Mouse (Mus musculus): ENCODE results near the gene Ankrd40.

Gene Ankrd40

GRCm38 (mm10) chr11:94323271-94323925 lies 4.4 kb upstream of the Ankrd40 start:
- no peak for DNase-seq

GRCm38 (mm10) chr11:94324618-94325017 lies 3.2 kb upstream of the Ankrd40 start:
- DNase-seq, result no peak

GRCm38 (mm10) chr11:94326961-94327411 lies 815 bp upstream of the Ankrd40 start:
- DNase-seq, result no peak

- no peak for DNase-seq
Observed at GRCm38 (mm10) chr11:94328644-94329025, 834 bp downstream of the Ankrd40 start.

DNA sequence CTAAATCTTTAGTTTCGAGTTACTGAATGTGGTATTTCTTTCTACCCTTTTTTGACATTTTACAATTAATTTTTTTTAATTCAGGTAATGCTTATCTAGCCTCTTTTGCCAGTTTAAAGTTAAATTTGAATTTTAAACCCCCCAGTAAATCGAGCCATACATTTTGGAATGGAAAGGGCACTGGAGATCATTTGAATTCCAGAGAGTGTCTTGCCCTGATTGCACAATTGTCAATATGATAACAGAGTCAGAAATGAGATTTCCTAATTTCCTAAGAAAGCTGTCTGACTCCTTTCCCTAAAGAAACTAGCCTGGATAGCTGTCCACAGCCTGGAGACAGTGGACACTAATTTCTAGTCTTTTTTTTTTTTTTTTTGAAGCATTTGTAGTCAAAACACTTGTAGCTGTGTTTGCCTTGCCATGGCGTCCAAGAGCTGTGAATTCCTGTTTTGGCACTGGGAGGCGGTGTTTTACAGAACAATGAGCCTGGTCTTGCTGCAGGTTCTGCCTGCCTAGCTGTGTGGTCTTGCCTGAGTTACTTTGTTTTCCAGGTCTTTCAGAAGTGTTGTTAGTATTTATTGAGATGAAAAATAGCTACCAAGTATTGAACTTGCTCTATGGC lies 1.6 kb downstream of the Ankrd40 start:
- DNase-seq, result peak in 1 of 2 experiments; percentile 26

DNA sequence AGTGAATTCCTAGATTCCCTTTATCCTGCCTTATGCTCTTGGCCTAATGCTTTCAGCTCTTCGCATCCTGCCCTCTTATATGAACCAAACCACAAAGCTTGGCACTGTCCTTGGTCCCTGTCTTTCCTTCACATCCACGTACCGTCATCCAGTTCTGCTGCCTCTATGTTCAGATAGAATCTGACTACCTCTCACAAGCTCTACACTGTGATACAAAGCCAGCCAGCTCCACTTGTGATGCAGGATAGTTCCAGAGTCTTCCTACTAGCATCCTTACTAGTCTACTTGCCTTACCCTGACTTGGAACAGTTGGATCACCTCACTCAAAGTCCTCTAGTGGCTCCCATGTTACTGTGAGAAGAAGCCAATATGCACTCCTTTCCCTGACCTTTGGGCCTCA lies 2.4 kb downstream of the Ankrd40 start:
- DNase-seq, result no peak

- DNase-seq, result no peak
Observed at GRCm38 (mm10) chr11:94332726-94333125, 4.9 kb downstream of the Ankrd40 start.

- DNase-seq, result no peak
Observed at GRCm38 (mm10) chr11:94334386-94334968, 6.7 kb downstream of the Ankrd40 start.

DNA sequence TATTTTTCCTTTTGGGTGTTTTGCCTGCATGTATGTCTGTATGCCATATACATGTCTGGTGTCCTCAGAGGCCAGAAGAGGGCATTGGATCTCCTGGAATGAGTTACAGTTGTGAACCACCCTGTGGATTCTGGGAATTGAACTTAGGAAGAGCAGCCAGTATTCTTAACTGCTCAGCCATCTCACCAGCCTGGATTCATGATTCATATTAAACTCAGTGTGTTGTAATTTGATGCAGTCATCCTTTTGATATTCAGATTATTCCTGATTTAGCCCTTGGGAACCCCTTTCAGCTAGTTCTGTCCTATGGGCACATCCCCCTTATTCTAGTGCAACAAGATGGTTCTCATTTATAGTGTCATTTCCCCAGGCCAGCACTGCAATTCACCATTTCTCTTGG lies 8.8 kb downstream of the Ankrd40 start:
- no peak for DNase-seq

- no peak for DNase-seq
Observed at GRCm38 (mm10) chr11:94338347-94338746, 10.5 kb downstream of the Ankrd40 start.

DNA sequence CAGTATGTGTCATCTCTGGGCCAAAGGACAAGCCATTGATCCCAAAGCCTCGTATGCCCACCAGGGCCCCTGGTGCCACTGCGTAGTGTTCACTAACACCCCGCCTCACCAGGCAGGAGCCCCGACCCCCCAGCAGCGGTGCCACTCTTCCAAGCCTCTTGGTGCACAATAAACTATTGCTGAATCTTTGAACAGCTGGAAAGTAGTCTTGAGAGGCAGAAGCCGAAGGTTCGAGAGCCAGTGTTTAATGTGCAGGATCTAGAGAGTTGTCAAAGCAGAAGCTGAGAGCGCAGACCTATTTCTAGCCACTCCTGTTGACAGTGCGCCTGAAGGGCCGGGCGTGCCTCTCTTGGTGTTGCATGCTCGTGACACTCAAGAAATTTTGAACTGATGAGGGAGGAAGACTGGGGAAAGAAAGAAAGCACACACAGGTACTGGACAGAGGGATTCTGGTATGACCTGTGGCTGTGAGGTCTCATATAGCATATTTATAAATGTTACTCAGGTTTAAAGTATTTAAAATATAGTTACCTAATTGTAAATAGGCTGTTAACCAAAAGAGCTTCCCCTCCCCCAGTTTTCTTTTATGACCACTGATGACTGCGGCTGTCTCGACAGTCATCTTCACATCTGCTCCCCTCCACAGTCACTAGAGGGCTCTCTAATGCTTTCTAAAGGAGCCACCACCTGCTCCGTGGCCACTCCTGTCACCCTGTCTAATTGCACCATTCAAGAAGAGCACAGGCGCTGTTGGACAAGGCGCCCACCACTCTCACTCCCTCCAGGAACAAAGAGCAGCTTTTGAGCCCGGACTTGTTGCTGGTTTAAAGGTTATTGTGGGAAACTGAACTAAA lies 12.2 kb downstream of the Ankrd40 start:
- DNase-seq, result peak; percentile 51 to 53

DNA sequence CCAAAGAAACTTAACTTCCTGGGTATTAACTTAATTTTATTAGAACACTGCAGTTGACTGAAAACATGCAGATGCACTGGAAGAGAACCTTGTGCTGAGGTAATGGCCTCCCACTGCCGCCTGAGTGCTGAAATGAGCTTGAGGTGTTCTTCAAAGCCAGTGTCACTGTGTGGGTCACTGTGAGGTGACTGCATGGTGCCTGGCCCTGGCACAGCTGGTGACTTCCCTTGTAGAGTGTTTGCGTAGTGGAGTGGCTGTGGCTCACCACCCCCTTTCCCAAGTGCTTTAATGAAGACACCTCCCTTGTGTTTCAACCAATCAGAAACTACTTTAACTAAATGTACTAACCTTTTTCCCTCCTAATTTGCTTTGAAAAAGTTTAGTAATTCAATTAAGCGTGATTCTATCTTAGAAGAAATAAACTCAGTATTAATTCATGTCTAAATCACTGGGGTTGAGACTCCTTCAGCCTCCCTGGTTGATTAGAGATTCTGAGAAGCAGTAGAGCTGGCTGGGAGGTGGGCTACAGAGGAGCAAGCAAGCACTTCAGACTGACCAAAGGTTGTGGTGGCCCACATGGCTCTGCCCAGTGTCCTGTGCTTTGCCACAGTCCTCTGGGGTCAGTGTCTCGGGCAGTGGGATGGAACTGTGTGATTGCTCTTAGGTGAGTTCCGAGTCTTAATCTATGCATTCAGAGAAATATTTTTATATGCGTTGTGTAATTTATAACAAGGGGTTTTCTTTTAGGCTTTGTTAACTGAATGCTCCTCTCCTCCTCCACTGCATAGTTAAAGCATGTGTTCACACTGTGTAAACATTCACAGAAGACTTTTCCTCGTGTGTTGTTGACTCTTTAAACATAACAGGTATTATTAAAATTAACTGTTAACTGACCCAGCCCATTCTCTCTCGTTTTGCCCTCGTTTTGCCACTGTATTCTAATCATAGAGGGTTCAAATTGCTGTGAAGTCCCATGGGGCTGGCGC lies 13.4 kb downstream of the Ankrd40 start:
- DNase-seq, result no peak

DNA sequence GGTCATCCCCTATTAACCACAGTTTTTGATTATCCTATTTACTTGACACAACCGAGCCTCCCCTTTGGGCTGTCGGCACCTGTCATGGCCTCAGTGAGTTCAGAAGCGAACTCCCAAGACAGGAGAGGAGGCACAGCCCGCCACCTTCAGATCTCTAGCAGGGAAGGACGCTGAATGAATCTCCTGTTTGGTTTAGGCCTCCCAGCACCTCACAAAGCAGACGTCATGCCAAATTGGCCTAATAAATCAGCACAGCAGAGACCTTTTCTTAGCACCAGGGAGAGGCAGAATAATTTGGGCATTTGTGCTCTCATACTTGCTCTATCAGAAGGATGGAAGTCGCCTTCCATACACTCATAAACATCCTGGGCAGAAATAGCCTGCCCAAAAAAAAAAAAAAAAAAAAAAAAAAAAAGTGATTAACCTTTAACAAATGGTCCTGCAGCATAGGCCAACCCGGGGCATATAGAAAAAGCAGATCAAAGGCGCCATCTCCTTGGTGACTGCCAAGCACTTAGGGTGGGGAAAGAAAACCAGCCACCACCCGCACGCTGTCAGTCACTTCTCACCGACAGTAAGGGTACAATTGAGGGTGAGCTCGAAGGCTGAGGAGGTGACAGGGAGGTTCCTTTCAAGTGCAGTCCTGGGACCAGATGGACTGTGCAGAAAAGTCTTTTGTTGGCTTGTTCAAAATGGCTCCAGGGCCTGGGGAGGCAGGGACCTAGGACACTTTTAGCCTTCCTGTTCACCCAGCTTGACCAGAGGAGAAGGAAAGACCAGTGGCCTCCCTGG lies 14.5 kb downstream of the Ankrd40 start:
- no peak for DNase-seq

DNA sequence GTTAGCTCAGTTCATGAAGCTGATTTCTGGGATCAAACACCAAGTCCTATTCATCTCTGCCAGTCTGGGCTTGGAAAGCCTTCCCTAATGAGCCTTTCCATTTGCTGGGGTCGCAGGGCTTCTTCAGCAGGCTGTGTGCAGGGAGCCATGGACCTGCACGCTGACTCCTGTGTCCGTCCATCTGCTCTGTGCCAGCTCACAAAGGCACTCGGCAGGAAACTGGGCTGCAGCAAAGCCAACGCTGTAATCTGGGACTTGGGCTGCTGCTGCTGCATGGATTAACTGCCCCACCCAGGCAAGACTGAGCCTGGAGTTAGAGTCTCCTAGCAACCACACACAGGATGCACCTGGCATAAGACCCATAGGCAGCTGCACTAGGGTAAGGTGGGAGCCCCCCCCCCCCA lies 16.2 kb downstream of the Ankrd40 start:
- DNase-seq, result no peak

- DNase-seq, result no peak
Observed at GRCm38 (mm10) chr11:94344470-94344869, 16.7 kb downstream of the Ankrd40 start.

GRCm38 (mm10) chr11:94345926-94346325 lies 18.1 kb downstream of the Ankrd40 start:
- DNase-seq, result no peak

DNA sequence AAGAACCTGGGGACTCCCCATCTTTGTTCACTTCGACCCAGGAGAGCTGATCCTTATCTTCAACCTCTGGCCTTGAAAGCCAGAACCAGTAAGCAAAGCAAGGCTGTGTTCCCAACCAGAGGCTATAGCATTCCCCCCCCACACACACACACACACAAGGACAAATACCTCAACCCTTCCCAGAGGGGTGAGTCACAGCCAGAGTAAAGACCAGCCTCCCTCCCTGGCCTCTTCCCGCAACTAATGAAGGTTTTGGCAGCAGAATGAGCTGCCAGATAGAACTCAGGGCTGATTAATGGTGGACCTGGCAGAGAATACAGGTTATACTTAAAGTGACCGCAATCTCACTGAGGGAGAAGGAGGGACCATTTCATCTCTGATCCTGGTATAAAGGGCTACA lies 18.8 kb downstream of the Ankrd40 start:
- no peak for DNase-seq

DNA sequence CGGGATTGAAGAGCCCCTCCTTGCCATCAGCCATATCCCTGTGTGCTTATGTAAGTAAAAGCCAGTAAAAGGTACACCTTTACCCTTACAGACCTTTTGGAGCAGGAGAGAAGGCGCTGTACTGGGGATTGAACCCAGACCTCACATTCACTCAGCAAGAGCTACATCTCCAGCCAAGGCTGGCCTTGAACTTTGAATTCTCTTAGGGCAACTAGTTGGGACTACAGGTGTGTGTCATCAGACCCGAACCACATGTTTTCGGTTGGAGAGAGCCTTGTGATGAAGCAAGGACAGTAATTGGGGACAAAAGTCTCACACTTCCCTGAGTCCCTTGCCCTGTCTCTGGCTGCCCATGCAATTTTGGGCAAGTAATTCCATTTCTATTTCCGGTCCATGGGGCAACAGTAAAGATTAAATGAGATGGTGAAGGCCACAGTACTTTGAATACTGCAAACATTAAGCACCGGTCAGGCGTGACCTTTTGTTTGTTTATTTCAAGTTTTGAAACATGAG lies 19.3 kb downstream of the Ankrd40 start:
- DNase-seq, result no peak

DNA sequence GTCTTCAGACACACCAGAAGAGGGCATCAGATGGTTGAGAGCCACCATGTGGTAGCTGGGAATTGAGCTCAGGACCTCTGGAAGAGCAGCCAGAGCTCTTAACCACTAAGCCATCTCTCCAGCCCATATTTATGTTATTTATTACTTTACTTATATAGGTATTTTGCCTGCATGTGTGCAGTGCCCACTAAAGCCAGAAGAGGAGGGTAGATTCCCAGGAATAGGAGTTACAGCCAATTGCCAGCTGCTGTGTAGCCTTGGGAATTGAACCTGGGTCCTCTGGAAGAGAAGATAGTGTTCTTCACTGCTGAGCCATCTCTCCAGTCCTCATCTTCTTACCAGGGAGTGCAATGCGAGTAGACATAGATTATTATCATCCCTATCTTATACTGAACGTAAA lies 22.0 kb downstream of the Ankrd40 start:
- no peak for DNase-seq

DNA sequence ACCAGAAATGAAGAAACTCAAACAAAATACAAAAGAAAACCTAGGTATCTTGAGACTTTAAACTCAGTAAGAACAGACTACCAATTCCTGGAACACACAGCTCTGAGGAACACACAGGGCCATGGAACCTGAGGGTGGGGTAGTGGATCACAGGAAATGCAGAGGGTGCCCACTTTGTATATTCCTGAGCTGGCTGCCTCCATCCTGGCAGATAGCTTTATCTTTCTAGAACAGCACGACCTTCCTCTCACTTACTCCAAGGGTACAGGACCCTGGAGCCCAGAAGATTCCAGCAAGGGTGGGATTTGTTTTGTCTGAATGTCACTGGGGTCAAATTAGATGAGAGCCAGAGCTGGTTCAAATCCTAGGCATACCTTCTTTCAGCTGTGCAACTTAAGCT lies 22.5 kb downstream of the Ankrd40 start:
- no peak for DNase-seq

DNA sequence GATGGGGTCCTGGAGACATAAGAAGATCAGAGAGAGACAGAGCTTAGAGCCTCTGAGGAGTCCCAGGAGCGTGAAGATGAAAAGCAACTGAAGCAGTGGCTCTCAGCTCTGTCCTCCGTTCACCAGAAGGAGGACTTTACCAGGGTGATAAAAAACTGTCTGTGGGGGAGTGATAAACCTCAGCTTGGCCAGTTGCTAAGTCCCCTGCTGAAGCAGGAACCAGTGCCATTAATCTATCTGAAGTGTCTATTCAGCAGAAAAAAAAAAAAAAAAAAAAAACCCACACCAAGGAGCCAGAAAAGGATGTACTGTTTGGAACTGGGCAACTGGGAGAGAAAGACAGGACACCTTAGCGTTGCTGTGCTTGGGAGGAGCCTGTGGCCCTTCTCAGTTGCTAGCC lies 23.3 kb downstream of the Ankrd40 start:
- no peak for DNase-seq

Data from B cell, adult 2 months (primary cell).